Comparison of ENCODE assay signal across 9 mouse cellular contexts in genomic region chr17:84480464-84481355, GRCm38 (mm10). TPM values are rescaled to one million over a fixed set of nuclear protein-coding genes. Genes with fewer than 3 reads are reported as not detected.
DNase-seq lines count a peak whose midpoint lies in the region; ATAC-seq and TF ChIP-seq lines count a peak whose summit lies in the region.
"Had no signal": no experiment of that assay in that cellular context is flagged by ENCODE, and none has a peak within 500 bp of the region (broad histone marks: within the 10 kb centered on the region; RNA-seq: fewer than 3 reads in every experiment).

No protein-coding gene starts in this region.

- no peaks in the 10 kb centered on the region for H3K36me3 ChIP-seq in liver, postnatal 0 days (replicated peaks; ENCODE audit: insufficient read depth, low read length)
- H3K36me3 ChIP-seq in liver, embryonic 11.5 days (ENCODE audit: control insufficient read depth, insufficient read depth, low read length): no peaks in the 10 kb centered on the region

- TF ChIP-seq EP300 in liver, postnatal 0 days (IDR thresholded peaks at IDR 0.05; ENCODE audit: low read depth): no peak

- H3K9me3 ChIP-seq in liver, postnatal 0 days (ENCODE audit: low read length): no peaks in the 10 kb centered on the region
- no peaks in the 10 kb centered on the region for H3K9me3 ChIP-seq in liver, embryonic 11.5 days (ENCODE audit: control insufficient read depth, low read length)
- H3K9me3 ChIP-seq: megakaryocyte, embryonic 14.5 days had no signal

- no peaks in the 10 kb centered on the region for H3K27me3 ChIP-seq in liver, postnatal 0 days (ENCODE audit: insufficient read depth, low read length)
- H3K27me3 ChIP-seq in liver, embryonic 11.5 days (replicated peaks; ENCODE audit: control insufficient read depth, insufficient read depth, low read length): no peaks in the 10 kb centered on the region

- ATAC-seq in liver, postnatal 0 days: no peak
- ATAC-seq in liver, embryonic 11.5 days (replicated peaks; ENCODE audit: low FRiP score): no peak
- peak; percentile 78 for ATAC-seq in megakaryocyte progenitor cell, adult 5-6 weeks (replicated peaks; ENCODE audit: poor library complexity)
- ATAC-seq in inflammation-experienced regulatory T-cells, adult 6 months: no peak

- H3K27ac ChIP-seq in liver, postnatal 0 days (ENCODE audit: low read depth): no peak overlapping the region
- H3K27ac ChIP-seq in liver, embryonic 11.5 days (ENCODE audit: low read depth, low read length): no peak overlapping the region

- DNase-seq in liver, postnatal 0 days: peak; percentile 20
- no peak for DNase-seq in liver, embryonic 11.5 days (ENCODE audit: low spot score)
- DNase-seq in adrenal gland, postnatal 10 days: peak; percentile 54
- peak; percentile 51 for DNase-seq in forelimb bud, embryonic 11.5 days (ENCODE audit: low read depth, low spot score)
- no peak for DNase-seq in ovary, postnatal 10 days (ENCODE audit: low spot score)
- DNase-seq in layer of hippocampus, adult 9-11 months: no peak

- H3K4me3 ChIP-seq in liver, postnatal 0 days (ENCODE audit: low read depth, low read length): no peak overlapping the region
- H3K4me3 ChIP-seq in liver, embryonic 11.5 days (ENCODE audit: low read depth, low read length): no peak overlapping the region
- H3K4me3 ChIP-seq: megakaryocyte, embryonic 14.5 days had no signal

- peak; percentile 75 for TF ChIP-seq CTCF in liver, postnatal 0 days (IDR thresholded peaks at IDR 0.05; ENCODE audit: low read depth)

- no peak overlapping the region for H3K4me2 ChIP-seq in liver, postnatal 0 days (ENCODE audit: low read depth, low read length)
- no peak overlapping the region for H3K4me2 ChIP-seq in liver, embryonic 11.5 days

- H3K4me1 ChIP-seq in liver, postnatal 0 days (ENCODE audit: insufficient read depth): no peaks in the 10 kb centered on the region
- H3K4me1 ChIP-seq in liver, embryonic 11.5 days (replicated peaks; ENCODE audit: control insufficient read depth, insufficient read depth, low read length): no peaks in the 10 kb centered on the region

- WGBS in liver, postnatal 0 days (ENCODE audit: insufficient replicate concordance): 56% methylated on average over 15 of the region's 15 CpGs
- 58% methylated on average over 15 of the region's 15 CpGs for WGBS in liver, embryonic 11.5 days

- no peak overlapping the region for H3K9ac ChIP-seq in liver, postnatal 0 days (replicated peaks)
- no peak overlapping the region for H3K9ac ChIP-seq in liver, embryonic 11.5 days (ENCODE audit: low read depth, low read length)

RNA-seq across cellular contexts. Expression of gene Thada, which starts 14.7 kb away (rescaled TPM):
- 1.2 and 1.5 TPM in 2 replicates for polyA plus RNA-seq in liver, postnatal 0 days (2015; fragmentation: Nextera tagmentation; extraction: Ambion mirVana)
- polyA plus RNA-seq in liver, embryonic 11.5 days (2014; fragmentation: Nextera tagmentation; extraction: Ambion mirVana): 12.3 and 12.9 TPM in 2 replicates
- 10 to 100 TPM; 13.0 to 18.4 TPM for total RNA-seq in adrenal gland, postnatal 10 days (2021)
- total RNA-seq in megakaryocyte progenitor cell, adult 5-6 weeks (2015): 28.2 and 32.7 TPM in 2 replicates
- 27.1 and 33.8 TPM in 2 replicates for total RNA-seq in megakaryocyte progenitor cell, adult 5-6 weeks (2017)
- polyA plus RNA-seq in inflammation-experienced regulatory T-cells, adult 6 months (2017; shearing (Covaris generic)): 100 to 1,000 TPM in 2 of 3 experiments, 10 to 100 TPM in 1; 19.3 to 113 (median 105) TPM

RNA-seq across cellular contexts. Expression of gene Plekhh2, which starts 31.0 kb away (rescaled TPM):
- polyA plus RNA-seq in liver, postnatal 0 days (2015; fragmentation: Nextera tagmentation; extraction: Ambion mirVana): 0.27 and 0.31 TPM in 2 replicates
- polyA plus RNA-seq in liver, embryonic 11.5 days (2014; fragmentation: Nextera tagmentation; extraction: Ambion mirVana): 2.1 and 2.4 TPM in 2 replicates
- total RNA-seq in adrenal gland, postnatal 10 days (2021): 1 to 10 TPM; 7.4 to 7.6 TPM
- 0.44 and 0.81 TPM in 2 replicates for total RNA-seq in megakaryocyte progenitor cell, adult 5-6 weeks (2015)
- 0.25 and 0.27 TPM in 2 replicates for total RNA-seq in megakaryocyte progenitor cell, adult 5-6 weeks (2017)
- polyA plus RNA-seq in inflammation-experienced regulatory T-cells, adult 6 months (2017; shearing (Covaris generic)): not detected

Comparison
In these comparisons a context has a peak if more than half of its experiments do, and no peak if none do; other contexts are left out.
1. DNase-seq: peak in liver, postnatal 0 days (single experiment), adrenal gland, postnatal 10 days (single experiment) and forelimb bud, embryonic 11.5 days (single experiment); none in liver, embryonic 11.5 days (single experiment), ovary, postnatal 10 days (single experiment) and layer of hippocampus, adult 9-11 months (single experiment).